Mouse (Mus musculus) adrenal gland, adult (tissue): Measurements from ENCODE around the gene Fgd2.
"Not testable (repeated sequence)": the region's sequence is repeated elsewhere in the genome, so short reads cannot be mapped to it uniquely, and the experiment has no call there.

Experiments
- DNase-seq, 2 experiments: peaks; one replicate each; pipeline ENCODE4 v3.0.0; 2022 to 2023; ENCODE audit warnings: low spot score in 1 of 2; ENCODE audit not compliant: inconsistent age in 2 of 2

Gene Fgd2

GRCm38 (mm10) chr17:29336266-29336990 lies 24.3 kb upstream of the Fgd2 start:
- DNase-seq: no peak

DNA sequence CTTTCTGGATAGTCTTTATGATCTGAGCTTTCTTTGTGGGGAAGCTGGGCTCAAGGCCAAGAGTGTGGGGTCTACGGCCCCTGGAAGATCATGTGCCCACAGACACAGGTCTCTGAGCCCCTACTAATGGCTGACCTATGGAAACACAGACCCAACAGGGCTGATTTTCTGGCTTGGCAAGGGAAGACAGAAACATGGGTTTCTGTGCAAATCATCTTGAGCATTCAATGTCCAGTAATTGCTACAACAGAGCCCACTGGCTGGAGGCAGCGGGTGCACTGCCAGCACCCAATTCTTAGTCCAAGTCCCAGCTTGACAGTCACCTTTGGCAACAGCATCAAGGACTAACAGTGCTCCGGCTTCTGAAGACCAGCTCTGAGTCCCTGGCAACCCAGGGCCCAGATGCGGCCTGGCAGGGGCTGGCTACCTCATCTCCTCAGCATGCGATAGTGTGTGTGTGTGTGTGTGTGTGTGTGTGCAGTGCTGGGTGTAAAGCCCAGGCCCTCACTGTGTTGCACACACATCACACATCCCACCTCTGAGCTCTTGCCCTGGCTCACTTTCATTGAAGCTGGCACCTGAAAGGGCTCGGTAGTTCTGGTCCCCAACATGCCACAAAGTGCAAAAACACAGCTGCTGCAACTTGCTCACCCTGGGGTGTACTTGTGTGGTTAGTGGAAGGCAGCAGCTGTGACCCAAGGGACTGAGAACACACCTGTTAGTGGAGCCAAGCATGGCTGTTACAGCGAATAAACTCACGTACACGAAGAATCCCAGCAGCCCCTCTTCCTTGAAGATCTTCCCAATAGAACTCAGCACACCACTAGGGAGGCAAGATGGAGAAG lies 22.5 kb upstream of the Fgd2 start:
- no peak for DNase-seq

GRCm38 (mm10) chr17:29339170-29339768 lies 21.4 kb upstream of the Fgd2 start:
- no peak for DNase-seq

DNA sequence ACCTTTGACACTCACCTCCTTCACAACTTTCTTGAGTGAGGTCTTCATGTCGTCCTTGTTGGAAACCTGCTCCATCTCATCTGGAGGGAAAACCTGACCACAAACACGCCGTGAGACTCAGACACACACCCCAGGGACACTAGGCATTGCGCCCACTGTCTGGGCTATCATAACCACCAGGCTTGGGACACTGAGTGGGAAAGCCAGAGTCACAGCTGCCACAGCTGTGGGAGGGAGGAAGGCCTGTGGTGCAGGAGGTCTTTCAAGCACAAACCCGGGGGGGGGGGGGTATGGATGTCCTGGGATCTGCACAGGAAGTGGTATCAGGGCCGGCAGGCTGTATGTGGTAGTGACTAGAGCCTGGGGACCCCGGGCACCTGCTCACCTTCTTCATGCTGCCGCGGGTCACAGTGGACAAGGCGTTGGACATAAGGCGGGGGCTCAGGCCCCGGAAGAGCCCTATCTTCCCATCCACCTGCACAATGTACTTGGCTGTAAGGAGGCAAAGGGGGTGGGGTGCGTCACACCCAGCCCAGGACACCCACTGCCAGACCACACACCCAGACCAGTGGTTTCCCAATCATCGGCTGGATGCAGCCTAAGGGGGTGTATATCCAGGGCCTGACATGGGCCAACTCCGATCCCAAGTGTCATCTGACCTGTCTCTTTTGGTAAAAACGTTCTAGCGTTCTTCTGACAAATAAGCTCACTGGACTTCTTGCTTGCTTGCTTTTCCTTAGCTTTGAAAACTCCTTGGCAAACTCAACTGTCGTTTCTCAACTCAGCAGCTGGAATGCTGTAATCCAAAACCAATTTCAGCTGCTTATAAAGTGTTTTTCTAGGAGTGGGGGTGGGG lies 20.1 kb upstream of the Fgd2 start:
- DNase-seq: peak in 1 of 2 experiments; percentile 41

GRCm38 (mm10) chr17:29341591-29342003 lies 19.1 kb upstream of the Fgd2 start:
- peak; percentile 70 to 76 for DNase-seq

DNA sequence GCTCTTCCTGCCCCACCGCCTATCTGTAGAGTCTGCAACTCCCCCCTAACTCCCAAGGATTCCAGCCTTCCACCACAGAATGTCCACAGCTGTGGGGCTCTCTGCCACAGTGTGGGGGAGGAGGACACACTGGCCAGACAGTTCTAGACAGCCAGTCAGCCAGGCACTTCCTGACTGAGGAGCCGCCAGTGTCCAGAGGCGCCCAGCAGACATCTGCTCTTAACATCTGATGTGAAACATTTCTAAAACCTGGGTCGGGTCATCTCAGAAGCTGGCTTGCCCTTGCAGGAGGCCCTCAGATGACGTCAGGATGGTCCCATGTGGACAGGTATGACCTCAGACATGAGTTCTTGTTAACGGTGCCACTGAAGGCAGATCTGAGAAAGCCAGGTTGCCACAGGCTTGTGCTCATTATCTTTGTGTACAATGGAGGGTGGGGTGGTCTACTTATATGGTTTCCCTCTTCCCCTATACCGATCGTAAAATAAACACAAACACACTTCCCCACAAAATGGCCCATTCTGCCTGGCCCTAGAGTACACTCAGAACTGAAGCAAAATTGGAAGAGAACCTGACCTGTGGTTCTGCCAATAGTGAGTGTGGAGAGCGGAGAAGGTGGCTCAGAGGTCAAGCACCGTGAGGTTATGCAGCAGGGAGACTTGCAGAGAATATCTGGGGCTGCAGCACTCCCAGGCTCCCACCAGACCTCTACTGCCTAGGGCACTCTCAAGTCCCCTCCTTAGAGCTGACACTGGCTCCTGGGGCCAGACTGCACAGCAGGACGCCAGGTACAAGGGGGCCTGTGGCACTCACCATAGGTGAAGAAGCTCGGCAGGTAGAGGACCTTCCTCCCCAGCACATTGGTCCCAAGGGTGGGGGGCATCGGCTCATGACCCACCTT lies 18.5 kb upstream of the Fgd2 start:
- no peak for DNase-seq

GRCm38 (mm10) chr17:29343241-29343640 lies 17.5 kb upstream of the Fgd2 start:
- DNase-seq: no peak

DNA sequence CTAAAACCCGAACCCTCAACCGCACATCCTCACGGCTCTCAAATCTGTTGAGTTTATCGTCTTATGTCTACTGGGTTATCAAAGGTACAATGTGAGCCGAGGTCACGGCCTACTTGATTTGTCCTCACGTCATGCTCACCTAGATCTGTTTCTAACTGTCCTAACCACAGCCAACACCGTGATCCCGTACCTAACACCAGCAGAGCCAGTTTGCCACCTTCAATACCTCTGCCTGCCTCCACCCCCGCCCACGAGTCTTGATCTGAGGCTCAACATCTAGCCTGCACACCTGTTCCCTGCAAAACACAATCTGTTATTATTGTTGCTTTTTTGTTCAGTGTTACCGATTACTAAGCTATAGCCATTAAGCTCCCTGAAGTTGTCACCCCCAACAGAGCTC lies 15.4 kb upstream of the Fgd2 start:
- no peak for DNase-seq

- DNase-seq: peak; percentile 51 to 80
These were observed 14.1 kb upstream of the Fgd2 start for GRCm38 (mm10) chr17:29346496-29347125.

- no peak for DNase-seq
These were observed 13.5 kb upstream of the Fgd2 start for GRCm38 (mm10) chr17:29347126-29347644.

- DNase-seq: peak; percentile 99 to 100
These were observed 13.0 kb upstream of the Fgd2 start, which contains the start of gene Mtch1 for GRCm38 (mm10) chr17:29347645-29348256. Gene Mtch1, minus strand, starts transcription at chr17:29347934.

GRCm38 (mm10) chr17:29348996-29349395 lies 11.7 kb upstream of the Fgd2 start:
- no peak for DNase-seq

GRCm38 (mm10) chr17:29351056-29351455 lies 9.7 kb upstream of the Fgd2 start:
- DNase-seq: not testable (repeated sequence)

GRCm38 (mm10) chr17:29355461-29355840 lies 5.3 kb upstream of the Fgd2 start:
- DNase-seq: no peak

DNA sequence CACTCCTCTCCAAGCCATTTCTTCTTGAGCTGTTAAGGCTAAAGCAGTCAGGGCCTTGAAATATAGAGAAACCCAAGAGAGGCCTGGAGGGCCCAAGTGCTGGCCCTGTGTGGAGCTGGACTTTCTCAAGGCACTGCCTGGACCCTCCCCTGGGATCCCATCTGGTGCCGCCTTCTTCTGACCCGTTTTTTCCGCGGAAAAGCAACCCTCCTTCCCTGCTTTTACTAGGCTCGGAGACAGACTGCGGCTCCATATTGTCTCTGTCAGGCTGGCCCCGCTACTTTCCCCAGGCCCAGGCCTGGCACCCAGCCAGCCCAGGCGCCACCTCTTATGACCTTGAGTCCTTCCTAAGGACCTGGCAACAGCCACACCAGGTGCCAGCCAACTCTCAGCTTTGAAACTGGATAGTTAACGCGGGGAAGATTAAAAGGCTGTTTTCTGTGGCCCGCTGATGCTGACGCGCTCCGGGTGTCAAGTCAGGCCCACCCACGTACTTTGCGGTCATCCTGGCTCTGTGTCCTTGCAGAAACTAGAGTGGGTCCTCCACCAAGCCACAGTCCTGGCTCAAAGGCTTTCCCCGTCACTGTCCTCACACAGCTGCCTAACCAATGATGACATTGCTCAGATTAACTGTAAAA lies 4.8 kb upstream of the Fgd2 start:
- DNase-seq: peak; percentile 79 to 91

GRCm38 (mm10) chr17:29356479-29356856 lies 4.2 kb upstream of the Fgd2 start:
- peak in 1 of 2 experiments; percentile 88 for DNase-seq

GRCm38 (mm10) chr17:29356882-29357281 lies 3.8 kb upstream of the Fgd2 start:
- DNase-seq: no peak

- no peak for DNase-seq
These were observed 1.8 kb upstream of the Fgd2 start for GRCm38 (mm10) chr17:29358928-29359327.
